Mouse (Mus musculus): ENCODE data around the gene Msh4.

GRCm38 (mm10) chr3:153941613-153942012 is 35.7 kb upstream of the Msh4 start:
- TF ChIP-seq POLR2A (IDR thresholded peaks at IDR 0.05; ENCODE audit: low read depth, low read length) (no peak), CTCF (IDR thresholded peaks at IDR 0.05; ENCODE audit: extremely low read depth, insufficient read depth, insufficient read length, insufficient replicate concordance) (no peak)
